Mouse (Mus musculus): Measurements from ENCODE around the gene Nectin1. TPM values are rescaled to one million over a fixed set of nuclear protein-coding genes. Genes with fewer than 3 reads are reported as not detected.

The Nectin1 gene
- total RNA-seq, 2 experiments from 2014 or later = not detected

DNA sequence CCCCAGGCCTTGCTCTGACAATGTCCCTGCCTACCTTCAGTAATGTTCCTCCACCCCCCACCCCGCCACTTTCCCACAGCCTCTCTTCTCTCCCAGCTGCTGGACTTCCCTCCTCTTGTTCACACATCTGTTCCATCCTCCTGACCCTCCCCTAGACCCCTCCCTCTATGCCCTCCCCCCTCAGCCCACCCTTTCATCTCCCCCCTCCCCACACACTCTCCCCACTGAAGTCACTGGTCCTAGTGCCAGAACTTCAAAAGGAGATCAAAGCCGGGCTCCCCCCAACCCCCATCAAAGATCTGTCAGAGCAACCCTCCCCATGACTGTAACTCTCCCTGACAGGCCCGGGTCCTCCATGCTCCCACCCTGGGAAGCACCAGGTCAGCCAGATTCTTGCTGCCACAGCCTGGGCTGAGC, 99.9 kb downstream of the Nectin1 start:
- ATAC-seq (replicated peaks; ENCODE audit: low FRiP score, poor library complexity, severe bottlenecking) = no peak

DNA sequence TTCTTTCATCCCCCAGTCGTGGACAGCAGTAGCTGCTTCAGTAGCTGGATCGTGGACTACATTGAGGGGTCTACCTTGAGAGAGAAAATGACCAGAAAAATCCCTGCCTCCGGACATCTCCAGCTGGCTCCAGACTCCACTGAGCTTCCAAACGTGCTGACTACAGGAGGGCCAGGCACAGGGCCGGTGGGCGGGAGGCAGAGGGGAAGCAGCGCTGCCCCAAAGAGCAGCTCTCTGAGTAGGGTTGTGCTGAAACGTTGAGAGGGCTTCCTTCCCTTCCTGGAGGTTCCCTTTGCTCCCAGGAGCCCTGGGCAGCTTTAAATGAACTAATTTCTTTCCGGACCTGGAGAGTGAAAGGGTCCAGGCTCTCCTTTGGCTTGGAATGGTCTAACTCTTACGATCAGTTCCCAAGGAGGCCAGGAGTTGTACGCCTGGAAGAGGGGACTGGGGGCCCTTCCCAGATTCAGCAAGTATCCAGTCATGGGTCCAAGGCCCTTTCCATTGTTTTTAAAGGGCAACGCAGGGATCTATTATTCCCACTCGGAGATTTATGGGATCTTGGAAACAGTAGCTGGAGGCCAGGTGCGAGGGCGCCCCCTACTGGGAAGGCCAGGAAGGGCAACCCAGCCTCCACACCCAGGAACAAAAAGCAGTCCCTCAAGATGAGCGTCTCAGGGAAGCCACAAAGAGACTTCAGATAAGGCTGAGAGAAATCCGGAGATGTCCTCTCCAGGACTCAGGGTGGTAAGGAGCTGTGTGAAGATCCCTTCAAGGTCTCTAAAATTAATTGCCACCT, 102.1 kb downstream of the Nectin1 start:
- ATAC-seq (replicated peaks; ENCODE audit: low FRiP score, poor library complexity, severe bottlenecking) = no peak

DNA sequence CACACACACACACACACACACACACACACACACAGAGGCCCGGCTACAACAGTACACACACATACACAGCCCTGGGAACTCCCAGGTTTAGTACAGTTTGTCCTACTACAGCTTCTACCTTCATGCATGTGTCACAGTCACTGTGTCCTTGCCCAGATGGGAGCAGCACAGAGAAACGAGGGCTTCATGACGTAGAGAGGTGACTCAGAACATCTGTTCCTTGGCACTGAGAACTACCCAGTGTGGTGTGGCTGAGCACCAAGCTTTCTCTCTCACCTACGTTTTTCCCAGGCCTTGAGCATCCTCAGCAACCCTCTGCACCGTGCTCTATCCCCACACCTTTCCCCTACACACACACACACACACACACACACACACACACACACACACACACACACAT, 104.1 kb downstream of the Nectin1 start:
- no peak for ATAC-seq (replicated peaks; ENCODE audit: low FRiP score, poor library complexity, severe bottlenecking)

- ATAC-seq (replicated peaks; ENCODE audit: low FRiP score, poor library complexity, severe bottlenecking) = no peak
Measured at GRCm38 (mm10) chr9:43850281-43850680, 106.5 kb downstream of the Nectin1 start.

DNA sequence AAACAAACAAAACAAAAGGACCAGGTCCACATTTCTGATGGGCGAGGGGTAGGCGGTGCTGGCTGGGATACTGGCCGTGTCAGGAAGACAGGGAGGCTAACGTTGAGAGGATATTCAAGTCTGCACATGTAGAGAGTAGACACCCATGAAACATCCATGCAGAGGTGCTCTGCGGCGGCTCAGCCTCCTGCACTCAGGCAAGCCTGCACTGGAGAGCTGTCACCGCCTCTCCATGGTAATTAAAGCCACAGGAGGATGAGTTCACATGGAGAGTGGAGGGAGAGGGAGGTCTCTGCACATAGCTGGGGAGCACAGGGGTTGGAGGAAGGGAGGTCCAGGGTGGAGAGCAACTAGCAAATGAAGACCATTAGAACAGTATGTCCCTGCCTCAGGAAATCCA, 107.4 kb downstream of the Nectin1 start:
- ATAC-seq (replicated peaks; ENCODE audit: low FRiP score, poor library complexity, severe bottlenecking) = no peak

- no peak for ATAC-seq (replicated peaks; ENCODE audit: low FRiP score, poor library complexity, severe bottlenecking)
Measured at GRCm38 (mm10) chr9:43855887-43856286, 112.1 kb downstream of the Nectin1 start.

All from erythroid progenitor cell, adult 5-6 weeks (primary cell).